ENCODE assay signal across 13 mouse cellular contexts in genomic region chr16:21411779-21412178, GRCm38 (mm10).
"Had no signal": no experiment of that assay in that cellular context is flagged by ENCODE, and none has a peak within 500 bp of the region (broad histone marks: within the 10 kb centered on the region; RNA-seq: fewer than 3 reads in every experiment).

No protein-coding gene starts in this region.

- H3K27ac ChIP-seq: limb, embryonic 13.5 days; liver, embryonic 15.5 days; midbrain, embryonic 12.5 days; neural tube, embryonic 15.5 days; stomach, postnatal 0 days had no signal

- DNase-seq: kidney, adult 18-20 months; kidney, postnatal 10 days; kidney, postnatal 4 days; left cerebral cortex, postnatal 4 days; lung, embryonic 14.5 days; lung, postnatal 10 days; thymus, postnatal 14 days had no signal

- H3K4me1 ChIP-seq: limb, embryonic 13.5 days; liver, embryonic 15.5 days; midbrain, embryonic 12.5 days; neural tube, embryonic 15.5 days had no signal

- H3K4me3 ChIP-seq: limb, embryonic 13.5 days; liver, embryonic 15.5 days; midbrain, embryonic 12.5 days; myocyte; neural tube, embryonic 15.5 days had no signal
